Mouse (Mus musculus) G1E (cell line): Measurements from ENCODE around the gene Slc19a1.

Experiments
- CTCF ChIP-seq: IDR thresholded peaks from 2 replicates; pipeline ENCODE4 v1.5.1; 2012; ENCODE audit warnings: low read depth, low read length, inconsistent platforms, mixed read lengths
- GATA1 ChIP-seq: IDR thresholded peaks from 2 replicates; pipeline ENCODE4 v1.6.1; 2012; ENCODE audit warnings: borderline replicate concordance, low read length, inconsistent platforms, mixed read lengths

DNA sequence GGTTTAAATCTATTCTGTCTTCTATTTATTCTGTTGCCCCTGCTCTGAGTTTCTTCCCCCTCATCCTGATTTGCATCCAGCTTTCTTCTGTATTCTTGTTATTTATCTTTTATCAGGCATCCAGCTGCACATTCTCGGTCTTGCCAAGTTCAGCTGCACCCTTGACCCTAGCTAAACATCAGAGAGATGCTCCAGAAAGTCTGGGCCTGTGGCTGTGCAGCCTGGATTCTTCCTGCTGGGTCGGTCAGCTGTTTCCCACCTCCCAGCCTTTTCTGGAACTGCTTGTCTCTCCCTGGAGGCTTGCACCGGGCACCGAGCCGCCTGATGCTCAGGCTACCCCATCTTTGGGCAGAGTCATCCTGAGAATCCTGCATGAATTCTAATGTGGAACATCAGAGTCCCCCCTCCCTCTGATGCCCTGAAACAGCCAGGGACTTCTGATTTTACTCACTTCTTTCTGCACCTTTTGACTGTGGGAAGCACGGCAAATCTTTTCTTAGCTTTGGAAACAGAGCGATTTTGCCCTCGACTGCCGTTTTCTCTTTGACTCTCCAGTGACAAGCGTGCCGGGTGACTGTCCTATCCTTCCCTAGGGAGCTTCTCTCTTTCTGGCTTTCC, 30.5 kb downstream of the Slc19a1 start:
- TF ChIP-seq CTCF (no peak), GATA1 (no peak)
